Mouse (Mus musculus) common myeloid progenitor, adult 5-6 weeks (primary cell): ENCODE data around the gene Gm1553. TPM values are rescaled to one million over a fixed set of nuclear protein-coding genes. Genes with fewer than 3 reads are reported as not detected.

Experiments used
- ATAC-seq: replicated peaks from 2 replicates; pipeline ENCODE4 v1.8.0; 2016; ENCODE audit warnings: low read depth, mild to moderate bottlenecking, moderate TSS enrichment, inconsistent platforms; ENCODE audit not compliant: poor library complexity, severe bottlenecking
- total RNA-seq: library from RNA; stranded (forward); fragments of 200-1000, 187-1606 nt; gene quantifications from 2 replicates; pipeline ENCODE4 v1.2.3, GENCODE M21; 2017

The Gm1553 gene
- total RNA-seq, result not detected in 2 replicates

DNA sequence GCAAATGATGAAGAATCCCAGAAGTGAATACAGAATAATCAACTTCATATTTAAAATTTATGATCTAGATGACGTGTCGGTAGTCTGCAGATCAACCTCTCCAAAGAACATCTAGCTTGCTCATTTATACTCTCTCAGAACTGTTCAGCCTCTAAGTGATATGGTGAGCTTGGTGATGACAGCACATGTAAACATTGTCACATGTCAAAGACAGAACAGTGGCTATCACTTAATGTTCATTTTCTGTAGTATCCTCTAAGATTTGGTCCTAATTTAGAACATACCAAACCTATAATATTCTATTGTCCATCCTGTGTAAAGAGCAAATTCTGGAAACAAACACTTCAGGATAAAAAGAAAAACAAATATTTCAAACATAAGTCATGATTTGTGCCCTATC lies at the start of gene Gm1553:
Gm1553 (minus strand) TSS at position 101 of the 400 bp plus-strand sequence.
- ATAC-seq, result no peak

Other genes starting within 250 kb of the Gm1553 start
- not detected in 2 replicates for gene 4932415D10Rik, start 176.0 kb downstream of the Gm1553 start, total RNA-seq
- gene Gm4924, start 138.4 kb downstream of the Gm1553 start, total RNA-seq, result 1.4 and 13.0 TPM in 2 replicates
- 50.7 and 129 TPM in 2 replicates for gene 1190007I07Rik, start 130.6 kb upstream of the Gm1553 start, total RNA-seq
- gene Tdg, start 137.2 kb upstream of the Gm1553 start, total RNA-seq, result 97.6 and 111 TPM in 2 replicates
- 0.19 and 4.7 TPM in 2 replicates for gene Glt8d2, start 198.0 kb upstream of the Gm1553 start, total RNA-seq
- 27.8 and 28.8 TPM in 2 replicates for gene Hcfc2, start 203.5 kb upstream of the Gm1553 start, total RNA-seq